Mouse (Mus musculus) CH12.LX (cell line): ENCODE results near the gene Ppp2r3d. TPM values are rescaled to one million over a fixed set of nuclear protein-coding genes. Genes with fewer than 3 reads are reported as not detected.

Experiments used
- DNase-seq: peaks from one replicate; pipeline ENCODE4 v3.0.0-alpha.2; 2013; ENCODE audit errors: extremely low read depth
- H3K27ac ChIP-seq: 2 replicates; pipeline ENCODE4 v1.5.1; 2012; ENCODE audit warnings: low read depth, mild to moderate bottlenecking, control low read depth, moderate library complexity; ENCODE audit not compliant: insufficient read depth
- H3K27me3 ChIP-seq: replicated peaks from 2 replicates; pipeline ENCODE3; 2012; ENCODE audit warnings: inconsistent platforms
- H3K36me3 ChIP-seq, 2 experiments: replicated peaks in 1 of 2; 2 replicates each; pipeline versions ENCODE3 to v1.6.1; 2012; ENCODE audit warnings: inconsistent platforms in 1 of 2, low read length in 1 of 2, mild to moderate bottlenecking in 1 of 2, mixed read lengths in 1 of 2, moderate library complexity in 1 of 2; ENCODE audit not compliant: control insufficient read depth in 1 of 2, insufficient read depth in 1 of 2
- H3K4me1 ChIP-seq, 2 experiments: 2 replicates each; pipeline ENCODE4 v1.6.1; 2012; ENCODE audit warnings: inconsistent platforms in 1 of 2, moderate library complexity in 1 of 2; ENCODE audit not compliant: insufficient read depth in 2 of 2, control insufficient read depth in 1 of 2
- H3K4me2 ChIP-seq: 2 replicates; pipeline ENCODE4 v1.6.1; 2012; ENCODE audit warnings: low read depth, mild to moderate bottlenecking, control low read depth; ENCODE audit not compliant: poor library complexity, insufficient read depth, severe bottlenecking
- H3K4me3 ChIP-seq, 3 experiments: fragments of 150-350 bp in 1 of 3; sonication (generic) in 1 of 3; replicated peaks in 1 of 3; 2 replicates each; pipeline versions ENCODE3 to v1.5.1; 2011 to 2012; ENCODE audit warnings: low read depth in 2 of 3, low read length in 2 of 3, mild to moderate bottlenecking in 2 of 3, moderate library complexity in 2 of 3, control low read depth in 1 of 3, improper control_type of control experiment in 1 of 3, inconsistent platforms in 1 of 3, mixed read lengths in 1 of 3; ENCODE audit not compliant: poor library complexity in 1 of 3
- H3K79me2 ChIP-seq: replicated peaks from 2 replicates; pipeline ENCODE4 v1.6.1; 2012; ENCODE audit warnings: mild to moderate bottlenecking, moderate library complexity; ENCODE audit not compliant: control insufficient read depth, poor library complexity, insufficient read depth, severe bottlenecking; ENCODE audit errors: extremely low read depth
- H3K9ac ChIP-seq: 2 replicates; pipeline ENCODE4 v1.6.1; 2012; ENCODE audit warnings: low read depth, mild to moderate bottlenecking, control low read depth, moderate library complexity; ENCODE audit not compliant: insufficient read depth
- H3K9me3 ChIP-seq: replicated peaks from 2 replicates; pipeline ENCODE3; 2012; ENCODE audit warnings: low read length, inconsistent platforms, mixed read lengths
- BHLHE40 ChIP-seq: IDR thresholded peaks from 2 replicates; pipeline ENCODE4 v1.6.1; 2011; ENCODE audit warnings: mild to moderate bottlenecking, low read depth, low read length, improper control_type of control experiment
- CHD2 ChIP-seq: IDR thresholded peaks from 2 replicates; pipeline ENCODE4 v1.6.1; 2011; ENCODE audit warnings: low read length, improper control_type of control experiment
- CTCF ChIP-seq, 2 experiments: IDR thresholded peaks in 1 of 2; conservative IDR thresholded peaks in 1 of 2; 2 replicates each; pipeline ENCODE4 v1.5.1; 2011 to 2012; ENCODE audit warnings: low read depth in 2 of 2, low read length in 2 of 2, improper control_type of control experiment in 1 of 2, inconsistent platforms in 1 of 2, mild to moderate bottlenecking in 1 of 2, moderate library complexity in 1 of 2
- ELF1 ChIP-seq: IDR thresholded peaks from 2 replicates; pipeline ENCODE4 v1.6.1; 2014; ENCODE audit warnings: low read depth, mild to moderate bottlenecking, inconsistent platforms, low read length, improper control_type of control experiment
- ETS1 ChIP-seq: conservative IDR thresholded peaks from 2 replicates; pipeline ENCODE4 v1.6.1; 2012; ENCODE audit warnings: low read depth, mild to moderate bottlenecking, inconsistent platforms, low read length, improper control_type of control experiment, moderate library complexity
- GABPA ChIP-seq: IDR thresholded peaks from 2 replicates; pipeline ENCODE4 v1.6.1; 2012; ENCODE audit warnings: low read depth, low read length, improper control_type of control experiment, inconsistent platforms; ENCODE audit not compliant: insufficient replicate concordance
- HCFC1 ChIP-seq: IDR thresholded peaks from 2 replicates; pipeline ENCODE4 v1.6.1; 2012; ENCODE audit warnings: low read depth, mild to moderate bottlenecking, inconsistent platforms, low read length, improper control_type of control experiment
- IRF4 ChIP-seq: IDR thresholded peaks from 2 replicates; pipeline ENCODE4 v1.6.1; 2014; ENCODE audit warnings: low read depth, mild to moderate bottlenecking, inconsistent platforms, low read length, improper control_type of control experiment
- JUND ChIP-seq: conservative IDR thresholded peaks from 2 replicates; pipeline ENCODE4 v1.6.1; 2011; ENCODE audit warnings: low read depth, low read length, improper control_type of control experiment
- KAT2A ChIP-seq: IDR thresholded peaks from 2 replicates; pipeline ENCODE4 v1.6.1; 2012; ENCODE audit warnings: low read length, improper control_type of control experiment, inconsistent platforms; ENCODE audit not compliant: insufficient replicate concordance
- MAFK ChIP-seq: IDR thresholded peaks from 2 replicates; pipeline ENCODE4 v1.6.1; 2011; ENCODE audit warnings: low read length, improper control_type of control experiment; ENCODE audit not compliant: insufficient replicate concordance
- MAX ChIP-seq: IDR thresholded peaks from 2 replicates; pipeline ENCODE4 v1.6.1; 2011; ENCODE audit warnings: low read length, improper control_type of control experiment
- MAZ ChIP-seq: IDR thresholded peaks from 2 replicates; pipeline ENCODE4 v1.6.1; 2012; ENCODE audit warnings: low read depth, mild to moderate bottlenecking, inconsistent platforms, low read length, improper control_type of control experiment, moderate library complexity
- MEF2A ChIP-seq: IDR thresholded peaks from 2 replicates; pipeline ENCODE4 v1.6.1; 2014; ENCODE audit warnings: low read depth, mild to moderate bottlenecking, inconsistent platforms, low read length, improper control_type of control experiment, borderline replicate concordance
- MYC ChIP-seq: IDR thresholded peaks from 2 replicates; pipeline ENCODE4 v1.6.1; 2011; ENCODE audit warnings: low read depth, mild to moderate bottlenecking, improper control_type of control experiment, low read length
- NRF1 ChIP-seq: IDR thresholded peaks from 2 replicates; pipeline ENCODE4 v1.6.1; 2014; ENCODE audit warnings: low read depth, mild to moderate bottlenecking, inconsistent platforms, low read length, improper control_type of control experiment, moderate library complexity
- POLR2A ChIP-seq: IDR thresholded peaks from 2 replicates; pipeline ENCODE4 v1.6.1; 2011; ENCODE audit warnings: low read depth, mild to moderate bottlenecking, improper control_type of control experiment, low read length
- RAD21 ChIP-seq: IDR thresholded peaks from 2 replicates; pipeline ENCODE4 v1.6.1; 2011; ENCODE audit warnings: low read depth, mild to moderate bottlenecking, low read length, improper control_type of control experiment, moderate library complexity
- SIN3A ChIP-seq: IDR thresholded peaks from 2 replicates; pipeline ENCODE4 v1.6.1; 2012; ENCODE audit warnings: low read length, improper control_type of control experiment, inconsistent platforms
- TBP ChIP-seq: conservative IDR thresholded peaks from 2 replicates; pipeline ENCODE4 v1.6.1; 2011; ENCODE audit warnings: low read depth, low read length, improper control_type of control experiment
- USF2 ChIP-seq: conservative IDR thresholded peaks from 2 replicates; pipeline ENCODE4 v1.6.1; 2011; ENCODE audit warnings: low read depth, low read length, improper control_type of control experiment
- ZC3H11A ChIP-seq: IDR thresholded peaks from 2 replicates; pipeline ENCODE4 v1.6.1; 2012; ENCODE audit warnings: low read depth, mild to moderate bottlenecking, inconsistent platforms, low read length, improper control_type of control experiment
- dilution Hi-C: fragments of 300-500 bp; cut with MboI; formaldehyde crosslinking; loops from 2 replicates; pipeline ENCODE4 v1.14.3; 2020; ENCODE audit warnings: low sequenced_read_pairs; ENCODE audit not compliant: extremely low pct_unique_long_range_greater_than_20kb, extremely low pct_ligation_motif_present
- in situ Hi-C: fragments of 300-500 bp; cut with MboI; formaldehyde crosslinking; loops from 3 replicates; pipeline ENCODE4 v1.14.3; 2019; ENCODE audit warnings: low sequenced_read_pairs, low pct_ligation_motif_present, low pct_unique_long_range_greater_than_20kb, mixed read lengths
- polyA plus RNA-seq: library from polyadenylated mRNA; unstranded; fragments of >175 nt; gene quantifications from 2 replicates; pipeline ENCODE4 v1.2.1, GENCODE M21; 2012; ENCODE audit warnings: low read depth; ENCODE audit not compliant: insufficient read length
- total RNA-seq, 2 experiments: library from RNA; depleted of rRNA; stranded (reverse); fragments of 300-350 nt in 1 of 2; fragments of >200 nt in 1 of 2; gene quantifications; 2 replicates each; pipeline ENCODE4 v1.2.3; 2012 to 2014

The Ppp2r3d gene
- total and polyA plus RNA-seq, 3 experiments, result 24.5 to 62.7 (median 47.2) TPM

- no peak overlapping the region for H3K4me3 ChIP-seq
- dilution Hi-C loops, result no loop called here
These were observed 34.2 kb downstream of the Ppp2r3d start for GRCm38 (mm10) chr9:124442533-124442855.

GRCm38 (mm10) chr9:124441681-124442532, 34.8 kb downstream of the Ppp2r3d start:
- Histone ChIP-seq H3K9me3 (peaks cover 32% of the 10 kb centered on the region), H3K9ac (no peak overlapping the region), H3K4me1 (no peaks in the 10 kb centered on the region), H3K36me3 (peaks cover 33 to 36% of the 10 kb centered on the region in 2 experiments), H3K79me2 (no peaks in the 10 kb centered on the region), H3K27me3 (no peaks in the 10 kb centered on the region), H3K4me2 (no peak overlapping the region), H3K4me3 (no peak overlapping the region), H3K27ac (no peak overlapping the region)
- dilution Hi-C loops (no loop called here), in situ Hi-C loops (no loop called here)
- DNase-seq, result no peak
- TF ChIP-seq MAX (no peak), RAD21 (no peak), ELF1 (no peak), ETS1 (no peak), NRF1 (no peak), HCFC1 (no peak), GABPA (no peak), SIN3A (no peak), KAT2A (no peak), POLR2A (no peak), TBP (no peak), MAZ (no peak), CTCF (conservative IDR thresholded peaks at IDR 0.05 in 1 of 2, IDR thresholded peaks at IDR 0.05 in 1 of 2; ENCODE audit: low read depth in 2 of 2, low read length in 2 of 2) (no peak), BHLHE40 (no peak), ZC3H11A (no peak), JUND (no peak), CHD2 (no peak), USF2 (no peak), MEF2A (no peak)

More at GRCm38 (mm10) chr9:124442533-124442855, 34.2 kb downstream of the Ppp2r3d start:
- no peaks in the 10 kb centered on the region for H3K27me3 ChIP-seq
- H3K27ac ChIP-seq, result no peak overlapping the region
- no peak overlapping the region for H3K9ac ChIP-seq
- no peaks in the 10 kb centered on the region for H3K4me1 ChIP-seq
- TF ChIP-seq MYC (no peak), IRF4 (no peak), MAFK (no peak)
- peaks cover 32% of the 10 kb centered on the region for H3K9me3 ChIP-seq
- no peak for DNase-seq
- H3K79me2 ChIP-seq, result no peaks in the 10 kb centered on the region
- peaks cover 33 to 36% of the 10 kb centered on the region in 2 experiments for H3K36me3 ChIP-seq
- no peak overlapping the region for H3K4me2 ChIP-seq
- in situ Hi-C loops, result no loop called here
